Mouse (Mus musculus) yolk sac, embryonic 10.5 days (tissue): ENCODE results near the gene Tas2r135.

Experiments used
- DNase-seq: peaks from one replicate; pipeline ENCODE4 v3.0.0-alpha.2; 2017; ENCODE audit warnings: low spot score

The Tas2r135 gene

GRCm38 (mm10) chr6:42433554-42433953 is 28.3 kb downstream of the Tas2r135 start:
- no peak for DNase-seq

DNA sequence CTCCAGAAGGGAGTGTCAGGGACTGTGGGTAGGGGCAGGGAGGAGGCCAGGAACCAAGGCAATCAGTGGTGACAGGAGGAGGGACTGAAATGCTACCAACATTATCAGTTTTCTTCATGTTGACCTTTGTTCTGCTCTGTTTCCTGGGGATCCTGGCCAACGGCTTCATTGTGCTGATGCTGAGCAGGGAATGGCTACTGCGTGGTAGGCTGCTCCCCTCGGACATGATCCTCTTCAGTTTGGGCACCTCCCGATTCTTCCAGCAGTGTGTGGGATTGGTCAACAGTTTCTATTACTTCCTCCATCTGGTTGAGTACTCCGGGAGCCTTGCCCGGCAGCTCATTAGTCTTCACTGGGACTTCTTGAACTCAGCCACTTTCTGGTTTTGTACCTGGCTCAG is 29.2 kb downstream of the Tas2r135 start, which contains the start of gene Tas2r126:
Tas2r126 (plus strand) TSS at position 90 of the 400 bp plus-strand sequence.
- no peak for DNase-seq

- no peak for DNase-seq
Measured at GRCm38 (mm10) chr6:42435490-42435889, 30.3 kb downstream of the Tas2r135 start.

DNA sequence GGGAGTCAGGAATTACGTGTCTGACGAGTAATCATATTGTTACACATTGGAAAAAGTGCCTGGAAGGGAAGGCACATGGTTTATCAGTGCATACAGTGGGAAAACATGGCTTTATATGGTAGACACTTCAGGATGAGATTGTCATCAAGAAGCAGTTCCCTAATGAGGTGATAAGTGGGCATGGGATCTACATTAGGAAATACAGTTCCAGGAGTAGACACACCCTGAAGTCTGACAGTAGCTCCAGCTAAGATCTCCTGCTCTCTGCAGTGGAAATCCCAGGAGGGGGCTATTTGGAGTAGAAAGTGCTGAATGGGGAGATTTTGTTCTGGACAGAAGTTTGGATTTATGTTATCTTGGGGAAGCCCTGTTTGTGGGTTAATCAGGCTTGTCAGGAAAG is 36.2 kb downstream of the Tas2r135 start:
- no peak for DNase-seq

DNA sequence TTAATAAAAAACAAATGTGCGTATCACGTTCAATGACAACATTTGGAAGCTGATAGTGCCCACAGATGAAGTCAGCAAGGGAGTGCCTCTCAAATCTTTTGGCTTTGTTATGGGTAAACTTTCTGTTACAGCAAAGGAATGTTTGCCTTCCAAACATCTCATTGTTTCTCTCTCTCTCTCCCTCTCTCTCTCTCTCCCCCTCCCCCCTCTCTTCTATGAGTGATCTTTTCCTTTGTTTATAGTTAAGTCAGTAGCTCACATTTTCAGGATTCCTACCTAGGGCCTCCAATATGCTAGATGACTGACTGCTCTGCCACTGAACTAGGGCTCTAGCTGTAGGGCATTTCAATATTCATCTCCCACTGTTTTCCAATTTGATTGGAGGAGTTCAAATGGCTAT is 39.3 kb downstream of the Tas2r135 start:
- DNase-seq, result no peak

DNA sequence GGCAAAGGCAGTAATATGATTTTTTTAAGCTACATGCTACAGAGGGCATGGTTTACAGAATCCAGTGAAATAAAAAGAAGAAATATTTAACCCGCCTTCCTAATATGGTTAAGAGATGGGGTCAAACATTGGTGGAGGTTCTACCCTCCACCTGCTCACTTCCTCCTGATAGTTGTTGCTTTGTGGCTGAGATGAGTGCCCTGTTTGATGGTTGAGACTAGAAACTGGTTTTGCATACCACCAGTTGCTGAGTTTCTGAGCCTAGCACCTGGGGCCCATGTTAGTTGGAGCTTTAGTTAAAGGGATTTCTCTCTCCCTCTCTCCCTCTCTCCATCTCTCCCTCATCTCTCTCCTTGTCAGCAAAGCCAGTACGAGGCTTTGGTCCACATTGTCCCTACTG is 42.1 kb downstream of the Tas2r135 start:
- no peak for DNase-seq
